Mouse (Mus musculus) CH12.LX (cell line): Measurements from ENCODE around the gene B3galt1. TPM values are rescaled to one million over a fixed set of nuclear protein-coding genes. Genes with fewer than 3 reads are reported as not detected.

Experiments
- DNase-seq: peaks from one replicate; pipeline ENCODE4 v3.0.0-alpha.2; 2013; ENCODE audit errors: extremely low read depth
- H3K27ac ChIP-seq: 2 replicates; pipeline ENCODE4 v1.5.1; 2012; ENCODE audit warnings: low read depth, mild to moderate bottlenecking, control low read depth, moderate library complexity; ENCODE audit not compliant: insufficient read depth
- H3K27me3 ChIP-seq: replicated peaks from 2 replicates; pipeline ENCODE3; 2012; ENCODE audit warnings: inconsistent platforms
- H3K36me3 ChIP-seq, 2 experiments: replicated peaks in 1 of 2; 2 replicates each; pipeline versions ENCODE3 to v1.6.1; 2012; ENCODE audit warnings: inconsistent platforms in 1 of 2, low read length in 1 of 2, mild to moderate bottlenecking in 1 of 2, mixed read lengths in 1 of 2, moderate library complexity in 1 of 2; ENCODE audit not compliant: control insufficient read depth in 1 of 2, insufficient read depth in 1 of 2
- H3K4me1 ChIP-seq, 2 experiments: 2 replicates each; pipeline ENCODE4 v1.6.1; 2012; ENCODE audit warnings: inconsistent platforms in 1 of 2, moderate library complexity in 1 of 2; ENCODE audit not compliant: insufficient read depth in 2 of 2, control insufficient read depth in 1 of 2
- H3K4me2 ChIP-seq: 2 replicates; pipeline ENCODE4 v1.6.1; 2012; ENCODE audit warnings: low read depth, mild to moderate bottlenecking, control low read depth; ENCODE audit not compliant: poor library complexity, insufficient read depth, severe bottlenecking
- H3K4me3 ChIP-seq, 3 experiments: fragments of 150-350 bp in 1 of 3; sonication (generic) in 1 of 3; replicated peaks in 1 of 3; 2 replicates each; pipeline versions ENCODE3 to v1.5.1; 2011 to 2012; ENCODE audit warnings: low read depth in 2 of 3, low read length in 2 of 3, mild to moderate bottlenecking in 2 of 3, moderate library complexity in 2 of 3, control low read depth in 1 of 3, improper control_type of control experiment in 1 of 3, inconsistent platforms in 1 of 3, mixed read lengths in 1 of 3; ENCODE audit not compliant: poor library complexity in 1 of 3
- H3K79me2 ChIP-seq: replicated peaks from 2 replicates; pipeline ENCODE4 v1.6.1; 2012; ENCODE audit warnings: mild to moderate bottlenecking, moderate library complexity; ENCODE audit not compliant: control insufficient read depth, poor library complexity, insufficient read depth, severe bottlenecking; ENCODE audit errors: extremely low read depth
- H3K9ac ChIP-seq: 2 replicates; pipeline ENCODE4 v1.6.1; 2012; ENCODE audit warnings: low read depth, mild to moderate bottlenecking, control low read depth, moderate library complexity; ENCODE audit not compliant: insufficient read depth
- H3K9me3 ChIP-seq: replicated peaks from 2 replicates; pipeline ENCODE3; 2012; ENCODE audit warnings: low read length, inconsistent platforms, mixed read lengths
- E2F4 ChIP-seq: IDR thresholded peaks from 2 replicates; pipeline ENCODE4 v1.6.1; 2011; ENCODE audit warnings: low read depth, low read length, improper control_type of control experiment; ENCODE audit not compliant: insufficient replicate concordance
- ELF1 ChIP-seq: IDR thresholded peaks from 2 replicates; pipeline ENCODE4 v1.6.1; 2014; ENCODE audit warnings: low read depth, mild to moderate bottlenecking, inconsistent platforms, low read length, improper control_type of control experiment
- JUN ChIP-seq: IDR thresholded peaks from 2 replicates; pipeline ENCODE4 v1.6.1; 2011; ENCODE audit warnings: low read depth, mild to moderate bottlenecking, low read length, improper control_type of control experiment, moderate library complexity; ENCODE audit not compliant: insufficient read depth
- MAZ ChIP-seq: IDR thresholded peaks from 2 replicates; pipeline ENCODE4 v1.6.1; 2012; ENCODE audit warnings: low read depth, mild to moderate bottlenecking, inconsistent platforms, low read length, improper control_type of control experiment, moderate library complexity
- MXI1 ChIP-seq: IDR thresholded peaks from 2 replicates; pipeline ENCODE4 v1.6.1; 2011; ENCODE audit warnings: mild to moderate bottlenecking, low read depth, low read length, improper control_type of control experiment
- MYC ChIP-seq: IDR thresholded peaks from 2 replicates; pipeline ENCODE4 v1.6.1; 2011; ENCODE audit warnings: low read depth, mild to moderate bottlenecking, improper control_type of control experiment, low read length
- POLR2AphosphoS2 ChIP-seq: IDR thresholded peaks from 2 replicates; pipeline ENCODE4 v1.6.1; 2011; ENCODE audit warnings: low read depth, low read length, improper control_type of control experiment
- RAD21 ChIP-seq: IDR thresholded peaks from 2 replicates; pipeline ENCODE4 v1.6.1; 2011; ENCODE audit warnings: low read depth, mild to moderate bottlenecking, low read length, improper control_type of control experiment, moderate library complexity
- RCOR1 ChIP-seq: conservative IDR thresholded peaks from 2 replicates; pipeline ENCODE4 v1.6.1; 2012; ENCODE audit warnings: low read depth, mild to moderate bottlenecking, inconsistent platforms, low read length, improper control_type of control experiment
- TBP ChIP-seq: conservative IDR thresholded peaks from 2 replicates; pipeline ENCODE4 v1.6.1; 2011; ENCODE audit warnings: low read depth, low read length, improper control_type of control experiment
- ZC3H11A ChIP-seq: IDR thresholded peaks from 2 replicates; pipeline ENCODE4 v1.6.1; 2012; ENCODE audit warnings: low read depth, mild to moderate bottlenecking, inconsistent platforms, low read length, improper control_type of control experiment
- dilution Hi-C: fragments of 300-500 bp; cut with MboI; formaldehyde crosslinking; loops from 2 replicates; pipeline ENCODE4 v1.14.3; 2020; ENCODE audit warnings: low sequenced_read_pairs; ENCODE audit not compliant: extremely low pct_unique_long_range_greater_than_20kb, extremely low pct_ligation_motif_present
- in situ Hi-C: fragments of 300-500 bp; cut with MboI; formaldehyde crosslinking; loops from 3 replicates; pipeline ENCODE4 v1.14.3; 2019; ENCODE audit warnings: low sequenced_read_pairs, low pct_ligation_motif_present, low pct_unique_long_range_greater_than_20kb, mixed read lengths
- polyA plus RNA-seq: library from polyadenylated mRNA; unstranded; fragments of >175 nt; gene quantifications from 2 replicates; pipeline ENCODE4 v1.2.1, GENCODE M21; 2012; ENCODE audit warnings: low read depth; ENCODE audit not compliant: insufficient read length
- total RNA-seq, 2 experiments: library from RNA; depleted of rRNA; stranded (reverse); fragments of 300-350 nt in 1 of 2; fragments of >200 nt in 1 of 2; gene quantifications; 2 replicates each; pipeline ENCODE4 v1.2.3; 2012 to 2014

The B3galt1 gene
- total and polyA plus RNA-seq, 3 experiments = not detected

DNA sequence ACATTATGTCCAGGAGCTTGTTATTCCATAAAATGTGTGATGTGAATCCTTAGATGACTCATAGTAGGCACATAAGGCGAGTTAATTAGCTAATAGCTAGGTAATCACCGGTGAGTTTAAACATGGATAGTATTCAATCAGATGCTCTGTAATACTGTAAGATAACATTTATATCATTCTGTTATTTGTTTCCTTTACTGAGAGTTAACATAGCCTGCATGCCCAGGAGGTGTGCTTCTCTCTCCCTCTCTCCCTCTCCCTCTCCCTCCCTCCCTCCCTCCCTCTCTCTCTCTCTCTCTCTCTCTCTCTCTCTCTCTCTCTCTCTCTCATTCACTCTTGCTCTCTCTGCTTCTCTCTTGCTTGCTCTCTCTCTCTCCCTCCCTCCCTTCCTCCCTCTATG lies 292.7 kb downstream of the B3galt1 start:
- Histone ChIP-seq H3K27me3 (no peaks in the 10 kb centered on the region), H3K79me2 (no peaks in the 10 kb centered on the region), H3K4me3 (no peak overlapping the region), H3K9me3 (peaks cover 23% of the 10 kb centered on the region), H3K27ac (no peak overlapping the region), H3K4me2 (no peak overlapping the region), H3K36me3 (no peaks in the 10 kb centered on the region), H3K9ac (no peak overlapping the region), H3K4me1 (no peaks in the 10 kb centered on the region)
- in situ Hi-C loops (no loop called here), dilution Hi-C loops (no loop called here)
- no peak for TF ChIP-seq MYC
- no peak for TF ChIP-seq TBP
- no peak for TF ChIP-seq ELF1
- no peak for TF ChIP-seq MAZ
- no peak for TF ChIP-seq POLR2AphosphoS2
- TF ChIP-seq ZC3H11A = no peak
- DNase-seq = no peak

DNA sequence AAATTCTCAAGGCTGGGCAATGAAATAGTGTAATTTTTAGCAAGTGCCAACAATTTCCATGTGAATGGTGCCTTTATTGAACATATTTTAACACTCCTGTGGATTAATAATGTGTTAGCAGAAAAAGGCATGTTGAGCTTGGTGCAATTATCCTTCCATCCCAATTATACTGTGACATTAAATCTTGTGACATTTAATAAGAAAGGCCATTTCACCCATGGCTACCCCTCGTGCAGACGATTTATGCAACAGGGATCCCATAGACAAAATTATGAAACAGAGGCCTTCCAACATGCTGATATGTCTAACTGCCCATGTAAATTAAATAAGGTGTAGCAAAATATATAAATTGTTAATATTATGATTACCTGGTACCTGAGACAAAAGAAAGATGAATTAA lies 293.3 kb downstream of the B3galt1 start:
- no peak for TF ChIP-seq JUN
- dilution Hi-C loops (no loop called here), in situ Hi-C loops (no loop called here)
- DNase-seq = no peak
- Histone ChIP-seq H3K4me2 (no peak overlapping the region), H3K27me3 (no peaks in the 10 kb centered on the region), H3K4me1 (no peaks in the 10 kb centered on the region), H3K79me2 (no peaks in the 10 kb centered on the region), H3K9me3 (peaks cover 19% of the 10 kb centered on the region), H3K36me3 (no peaks in the 10 kb centered on the region), H3K27ac (no peak overlapping the region), H3K9ac (no peak overlapping the region), H3K4me3 (no peak overlapping the region)

DNA sequence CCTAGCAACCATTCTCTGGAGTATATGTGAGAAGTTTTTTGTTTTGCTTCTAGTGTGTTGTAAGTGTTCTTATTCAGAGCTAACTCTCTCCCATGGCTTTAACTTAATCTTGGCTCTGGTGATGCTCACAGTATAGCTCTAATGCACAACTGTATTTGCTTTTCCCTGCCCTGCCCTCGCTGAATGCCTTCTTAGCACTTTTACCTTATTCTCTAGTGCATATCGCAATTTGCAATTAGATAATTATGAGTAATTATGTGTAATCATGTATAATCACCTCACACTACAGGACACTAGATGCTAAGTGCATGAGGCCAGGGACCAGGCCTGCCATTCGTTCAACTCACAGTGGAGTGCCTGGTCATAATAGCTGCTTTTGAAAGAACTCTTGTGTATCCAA lies 307.7 kb downstream of the B3galt1 start:
- no peak overlapping the region for H3K4me2 ChIP-seq
- H3K4me1 ChIP-seq = no peaks in the 10 kb centered on the region
- in situ Hi-C loops (no loop called here), dilution Hi-C loops (no loop called here)
- no peak for DNase-seq
- peaks cover 26% of the 10 kb centered on the region for H3K9me3 ChIP-seq
- no peaks in the 10 kb centered on the region for H3K79me2 ChIP-seq
- no peaks in the 10 kb centered on the region for H3K36me3 ChIP-seq
- no peak overlapping the region for H3K27ac ChIP-seq
- no peak overlapping the region for H3K9ac ChIP-seq
- TF ChIP-seq MYC (no peak), ZC3H11A (no peak), RCOR1 (no peak), RAD21 (no peak), ELF1 (no peak), E2F4 (no peak), MXI1 (no peak)
- TF ChIP-seq, all 38 proteins: peak for 0
- Histone ChIP-seq H3K4me3 (no peak overlapping the region), H3K27me3 (no peaks in the 10 kb centered on the region)
